Mouse (Mus musculus) stomach, postnatal 0 days (tissue): ENCODE results near the gene Grhl1.

Source experiments
- CTCF ChIP-seq: IDR thresholded peaks from 2 replicates; pipeline ENCODE4 v1.5.1; 2016; ENCODE audit warnings: antibody characterized with exemption, low read depth, mild to moderate bottlenecking, moderate library complexity
- EP300 ChIP-seq: optimal IDR thresholded peaks from 2 replicates; pipeline ENCODE3; 2016; ENCODE audit warnings: antibody characterized with exemption

DNA sequence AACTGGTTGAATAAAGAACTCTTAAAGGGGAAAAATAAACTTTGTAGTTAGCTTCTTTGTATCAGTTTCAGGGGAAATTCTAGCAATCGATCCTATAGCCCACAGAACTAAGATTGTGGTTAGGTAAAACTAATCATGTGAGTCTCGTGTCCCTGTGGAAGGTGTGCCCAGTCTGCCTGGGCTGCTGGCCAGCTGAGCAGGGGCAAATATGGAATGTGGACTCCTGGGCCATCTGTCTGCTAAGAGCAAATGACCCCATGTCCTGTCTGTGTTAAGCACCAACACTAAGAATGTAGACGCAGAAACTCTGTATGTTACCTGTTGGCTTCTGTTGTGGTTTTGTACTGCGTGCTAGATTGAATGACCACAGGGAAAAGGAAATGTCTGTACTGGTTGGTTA is 89.0 kb downstream of the Grhl1 start:
- TF ChIP-seq CTCF (no peak), EP300 (no peak)
